Mouse (Mus musculus) liver, adult 2 months (tissue): ENCODE measurements around the gene Mucl3. TPM values are rescaled to one million over a fixed set of nuclear protein-coding genes. Genes with fewer than 3 reads are reported as not detected.

Experiments used
- DNase-seq: peaks from one replicate; pipeline ENCODE4 v3.0.0-alpha.2; 2011; ENCODE audit warnings: low read depth, low spot score; ENCODE audit errors: extremely low read depth
- H3K27ac ChIP-seq: fragments of 200-500 bp; replicated peaks from 2 replicates; pipeline ENCODE4 v1.5.1; 2012; ENCODE audit warnings: low read depth, mild to moderate bottlenecking, control low read depth, inconsistent platforms, low read length; ENCODE audit not compliant: insufficient read depth
- H3K27me3 ChIP-seq: fragments of 200-500 bp; 2 replicates; pipeline ENCODE4 v1.6.1; 2012; ENCODE audit warnings: mild to moderate bottlenecking, moderate library complexity, low read length, inconsistent platforms; ENCODE audit not compliant: control insufficient read depth, insufficient read depth
- H3K36me3 ChIP-seq: fragments of 200-500 bp; 2 replicates; pipeline ENCODE4 v1.6.1; 2012; ENCODE audit warnings: low read length, inconsistent platforms; ENCODE audit not compliant: control insufficient read depth, insufficient read depth
- H3K4me1 ChIP-seq: fragments of 200-500 bp; 2 replicates; pipeline ENCODE4 v1.6.1; 2011; ENCODE audit warnings: low read length; ENCODE audit not compliant: control insufficient read depth, insufficient read depth
- H3K4me3 ChIP-seq: fragments of 200-500 bp; 2 replicates; pipeline ENCODE4 v1.5.1; 2011; ENCODE audit warnings: low read depth, mild to moderate bottlenecking, control low read depth, low read length, moderate library complexity; ENCODE audit not compliant: insufficient read depth
- H3K79me2 ChIP-seq: fragments of 200-500 bp; 2 replicates; pipeline ENCODE4 v1.6.1; 2012; ENCODE audit warnings: inconsistent platforms, mild to moderate bottlenecking, low read length, moderate library complexity; ENCODE audit not compliant: control insufficient read depth, insufficient read depth
- H3K9ac ChIP-seq: fragments of 200-500 bp; 2 replicates; pipeline ENCODE4 v1.6.1; 2012; ENCODE audit warnings: low read depth, mild to moderate bottlenecking, control low read depth, inconsistent platforms, low read length
- CTCF ChIP-seq: fragments of 200-500 bp; IDR thresholded peaks from 2 replicates; pipeline ENCODE4 v1.5.1; 2011; ENCODE audit warnings: low read depth, low read length, control low read depth
- POLR2A ChIP-seq: fragments of 200-500 bp; IDR thresholded peaks from 2 replicates; pipeline ENCODE4 v1.6.1; 2011; ENCODE audit warnings: low read length, control low read depth; ENCODE audit not compliant: insufficient read depth; ENCODE audit errors: extremely low read depth
- WGBS: fragments of 180-500 bp; shearing (Covaris S2); methylation state at CpG from one replicate; pipeline ENCODE4 v1.1.7; 2018; 5-methylcytosine and 5-hydroxymethylcytosine counted together
- polyA plus RNA-seq: library from polyadenylated mRNA; depleted of rRNA; stranded (reverse); fragments of >200 nt; gene quantifications from 2 replicates; pipeline ENCODE4 v1.2.3, GENCODE M21; 2012
- total RNA-seq: library from RNA; depleted of rRNA; stranded (reverse); fragments of >200 nt; gene quantifications from 2 replicates; pipeline ENCODE4 v1.2.3, GENCODE M21; 2014

The Mucl3 gene
- total and polyA plus RNA-seq, 2 experiments, result not detected

DNA sequence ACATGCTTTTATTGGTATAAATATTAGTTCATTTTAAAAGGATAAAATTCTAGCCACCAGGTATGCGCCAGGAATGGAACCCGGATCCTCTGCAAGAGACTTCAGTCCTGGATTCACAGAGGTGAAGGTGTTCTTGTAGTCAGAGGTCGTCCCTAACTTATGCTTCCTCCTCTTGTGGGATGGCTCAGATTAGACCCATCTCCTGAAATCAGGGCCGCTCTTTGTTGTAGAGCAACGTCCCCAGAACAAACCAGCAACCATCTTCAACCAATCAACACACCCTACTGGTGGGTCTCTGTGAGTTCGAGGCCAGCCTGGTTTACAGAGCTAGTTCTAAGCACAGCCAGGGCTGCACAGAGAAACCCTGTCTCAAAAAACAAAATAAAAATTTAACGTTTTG is 49.0 kb downstream of the Mucl3 start:
- Histone ChIP-seq H3K36me3 (no peaks in the 10 kb centered on the region), H3K27me3 (no peaks in the 10 kb centered on the region), H3K4me3 (no peak overlapping the region), H3K9ac (no peak overlapping the region), H3K79me2 (no peaks in the 10 kb centered on the region), H3K27ac (no peak overlapping the region), H3K4me1 (no peaks in the 10 kb centered on the region)
- no peak for DNase-seq
- TF ChIP-seq CTCF, result no peak
- no peak for TF ChIP-seq POLR2A
- 77% methylated on average over 7 of the region's 7 CpGs for WGBS

DNA sequence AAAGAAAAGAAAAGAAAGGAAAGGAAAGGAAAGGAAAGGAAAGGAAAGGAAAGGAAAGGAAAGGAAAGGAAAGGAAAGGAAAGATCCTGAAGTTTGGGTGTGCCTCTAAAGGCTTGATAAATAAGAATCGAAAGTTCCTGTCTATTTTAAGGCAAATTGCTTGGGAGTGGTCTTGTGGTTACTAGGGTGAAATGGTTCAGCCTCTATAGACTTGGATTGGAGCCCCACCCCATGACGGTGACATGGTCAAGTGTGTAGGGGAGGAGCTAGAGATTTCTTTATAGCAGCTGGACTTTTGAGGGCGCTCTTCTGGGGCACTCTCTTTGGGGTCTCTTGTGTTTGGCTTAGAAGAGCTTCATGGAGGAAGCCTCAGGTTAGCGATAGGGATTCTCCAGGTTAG is 49.7 kb downstream of the Mucl3 start:
- Histone ChIP-seq H3K4me1 (no peaks in the 10 kb centered on the region), H3K79me2 (no peaks in the 10 kb centered on the region), H3K36me3 (no peaks in the 10 kb centered on the region), H3K27me3 (no peaks in the 10 kb centered on the region), H3K27ac (no peak overlapping the region), H3K9ac (no peak overlapping the region), H3K4me3 (no peak overlapping the region)
- no peak for DNase-seq
- TF ChIP-seq POLR2A (no peak), CTCF (no peak)
- 35% methylated on average over 4 of the region's 4 CpGs for WGBS

DNA sequence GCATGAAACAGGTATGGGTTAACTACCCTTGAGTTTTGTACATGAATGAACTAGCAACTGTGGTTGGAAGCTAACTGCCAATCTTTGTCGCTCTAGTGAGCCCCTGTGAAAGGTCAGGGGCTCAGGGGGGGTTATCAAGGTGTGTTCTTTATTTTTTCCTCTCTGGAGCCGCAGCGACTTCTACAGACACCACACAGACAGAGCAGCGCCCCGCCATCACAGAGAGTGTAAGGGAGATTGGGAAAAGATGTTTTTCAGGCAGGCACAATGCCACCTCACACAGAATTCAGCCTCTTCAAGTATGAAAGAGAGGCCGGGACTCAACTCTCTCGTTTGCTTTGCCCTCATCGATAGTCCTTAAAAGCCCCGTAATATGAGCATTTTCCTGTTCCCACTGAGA is 51.4 kb downstream of the Mucl3 start:
- H3K79me2 ChIP-seq, result no peaks in the 10 kb centered on the region
- DNase-seq, result no peak
- H3K27me3 ChIP-seq, result no peaks in the 10 kb centered on the region
- 82% methylated on average over 9 of the region's 9 CpGs for WGBS
- H3K9ac ChIP-seq, result no peak overlapping the region
- H3K4me1 ChIP-seq, result no peaks in the 10 kb centered on the region
- H3K36me3 ChIP-seq, result no peaks in the 10 kb centered on the region
- TF ChIP-seq POLR2A (no peak), CTCF (no peak)
- no peak overlapping the region for H3K27ac ChIP-seq
- no peak overlapping the region for H3K4me3 ChIP-seq

DNA sequence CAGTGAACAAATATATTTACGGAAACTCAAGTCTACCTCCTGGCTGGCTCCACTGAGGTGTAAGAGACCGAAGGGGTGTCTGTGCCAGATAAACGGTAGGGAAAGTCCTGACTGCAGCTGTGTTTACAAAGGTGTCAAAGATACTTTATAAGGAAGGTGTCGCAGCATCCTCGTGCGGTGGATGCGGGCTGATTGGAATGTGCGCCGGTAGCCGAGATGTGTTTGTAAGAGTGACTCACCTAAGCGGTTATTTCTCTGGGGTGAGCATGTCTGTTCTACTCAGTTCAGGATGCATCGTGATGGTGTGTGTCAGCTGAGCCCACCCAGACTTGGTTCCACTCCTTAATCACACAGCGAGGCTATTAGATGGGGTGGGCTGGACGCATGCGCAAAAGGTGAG is 51.8 kb downstream of the Mucl3 start:
- no peak overlapping the region for H3K27ac ChIP-seq
- TF ChIP-seq POLR2A, result no peak
- TF ChIP-seq CTCF, result no peak
- H3K79me2 ChIP-seq, result no peaks in the 10 kb centered on the region
- no peak for DNase-seq
- no peaks in the 10 kb centered on the region for H3K27me3 ChIP-seq
- no peak overlapping the region for H3K9ac ChIP-seq
- H3K4me3 ChIP-seq, result no peak overlapping the region
- no peaks in the 10 kb centered on the region for H3K36me3 ChIP-seq
- 86% methylated on average over 15 of the region's 15 CpGs for WGBS
- H3K4me1 ChIP-seq, result no peaks in the 10 kb centered on the region

DNA sequence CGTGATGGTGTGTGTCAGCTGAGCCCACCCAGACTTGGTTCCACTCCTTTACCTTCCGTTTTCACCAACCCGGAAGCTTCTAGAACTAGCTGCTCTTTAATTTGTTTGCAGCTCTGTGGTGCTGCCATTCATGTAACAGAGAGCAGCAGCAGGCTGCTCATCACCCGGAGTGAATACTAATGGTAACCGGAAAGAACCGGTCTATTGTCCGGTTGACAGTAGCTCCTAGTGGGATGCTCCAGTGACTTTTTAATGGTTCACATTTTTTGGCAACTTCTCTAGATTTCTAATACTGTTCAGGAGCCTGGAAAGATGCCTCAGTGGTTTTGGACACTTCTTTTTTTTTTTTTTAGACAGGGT is 52.3 kb downstream of the Mucl3 start:
- no peak for TF ChIP-seq POLR2A
- TF ChIP-seq CTCF, result no peak
- Histone ChIP-seq H3K9ac (no peak overlapping the region), H3K27ac (no peak overlapping the region), H3K36me3 (no peaks in the 10 kb centered on the region), H3K4me3 (no peak overlapping the region), H3K79me2 (no peaks in the 10 kb centered on the region), H3K27me3 (no peaks in the 10 kb centered on the region), H3K4me1 (no peaks in the 10 kb centered on the region)
- WGBS, result 89% methylated on average over 7 of the region's 7 CpGs
- DNase-seq, result no peak

DNA sequence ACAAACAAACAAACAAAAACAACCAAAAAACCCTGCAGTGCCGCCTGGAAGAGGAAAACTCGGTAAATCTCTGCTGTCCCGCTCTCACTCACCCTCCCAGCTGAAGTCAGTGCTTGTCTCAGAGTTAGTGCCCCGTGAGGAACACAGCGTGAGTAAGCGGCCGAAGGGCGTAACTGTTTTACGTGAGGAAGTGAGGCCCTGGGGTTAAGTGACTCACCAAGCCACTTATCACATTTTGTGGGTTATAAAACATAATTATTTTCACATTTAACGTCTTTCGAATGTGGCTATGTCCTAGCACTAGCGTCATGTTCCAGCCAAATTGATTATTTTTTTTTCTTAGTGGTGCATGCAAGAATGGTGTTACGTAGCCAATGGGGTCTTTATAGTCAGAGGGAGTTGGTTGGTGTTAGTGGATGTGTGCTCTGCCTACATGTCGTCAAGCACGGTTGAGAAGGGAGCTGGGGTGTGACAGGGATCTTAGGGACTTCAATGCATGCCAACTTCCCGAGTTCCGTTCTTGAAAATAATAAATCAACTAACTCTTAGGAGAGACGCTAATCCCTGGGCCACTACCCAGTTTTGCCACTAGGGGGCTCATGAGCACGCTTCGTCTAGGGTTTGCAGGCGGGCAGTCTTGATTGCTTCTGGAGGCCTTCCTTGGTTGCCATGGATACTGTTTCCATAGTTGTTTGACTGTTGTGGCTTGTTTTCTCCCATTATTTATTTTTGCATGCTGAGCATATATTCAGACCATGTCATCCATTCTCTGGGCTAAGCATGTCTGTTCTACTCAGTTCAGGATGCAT is 52.9 kb downstream of the Mucl3 start:
- peak; percentile 83 for TF ChIP-seq CTCF
- no peak for TF ChIP-seq POLR2A
- Histone ChIP-seq H3K79me2 (no peaks in the 10 kb centered on the region), H3K4me1 (no peaks in the 10 kb centered on the region), H3K9ac (no peak overlapping the region), H3K4me3 (no peak overlapping the region), H3K36me3 (no peaks in the 10 kb centered on the region), H3K27ac (no peak overlapping the region), H3K27me3 (no peaks in the 10 kb centered on the region)
- 47% methylated on average over 21 of the region's 21 CpGs for WGBS
- DNase-seq, result peak; percentile 35
